Mouse (Mus musculus) liver, adult 2 months (tissue): ENCODE measurements around the gene Tnf.

Experiments used
- CTCF ChIP-seq: fragments of 200-500 bp; IDR thresholded peaks from 2 replicates; pipeline ENCODE4 v1.5.1; 2011; ENCODE audit warnings: low read depth, low read length, control low read depth
- POLR2A ChIP-seq: fragments of 200-500 bp; IDR thresholded peaks from 2 replicates; pipeline ENCODE4 v1.6.1; 2011; ENCODE audit warnings: low read length, control low read depth; ENCODE audit not compliant: insufficient read depth; ENCODE audit errors: extremely low read depth

GRCm38 (mm10) chr17:35218516-35219193, 16.8 kb upstream of the Tnf start:
- TF ChIP-seq CTCF (no peak), POLR2A (no peak)
